Mouse (Mus musculus) hindbrain, embryonic 16.5 days (tissue): ENCODE results near the gene Rab11fip4. TPM values are rescaled to one million over a fixed set of nuclear protein-coding genes. Genes with fewer than 3 reads are reported as not detected.

Source experiments
- ATAC-seq: fragments of 200-750 bp; cut with Nextera tagmentation; 2 replicates; pipeline ENCODE4 v1.8.0; 2017; ENCODE audit warnings: moderate TSS enrichment, moderate library complexity
- H3K27ac ChIP-seq: fragments of 300-500 bp; sonication (generic); 2 replicates; pipeline ENCODE4 v1.5.1; 2014; ENCODE audit warnings: low read depth, mild to moderate bottlenecking, control low read depth, low read length, moderate library complexity
- H3K27me3 ChIP-seq: fragments of 300-500 bp; sonication (generic); replicated peaks from 2 replicates; pipeline ENCODE4 v1.6.1; 2014; ENCODE audit warnings: low read length; ENCODE audit not compliant: control insufficient read depth, insufficient read depth
- H3K36me3 ChIP-seq: fragments of 300-500 bp; sonication (generic); 2 replicates; pipeline ENCODE4 v1.6.1; 2014; ENCODE audit warnings: mild to moderate bottlenecking, low read length, moderate library complexity, mixed read lengths; ENCODE audit not compliant: control insufficient read depth, insufficient read depth
- H3K4me1 ChIP-seq: fragments of 300-500 bp; sonication (generic); 2 replicates; pipeline ENCODE4 v1.6.1; 2014; ENCODE audit warnings: low read depth, low read length; ENCODE audit not compliant: control insufficient read depth, insufficient read depth
- H3K4me2 ChIP-seq: fragments of 300-500 bp; sonication (generic); 2 replicates; pipeline ENCODE4 v1.6.1; 2014; ENCODE audit warnings: mild to moderate bottlenecking, low read length, control low read depth, moderate library complexity
- H3K4me3 ChIP-seq: fragments of 300-500 bp; sonication (generic); 2 replicates; pipeline ENCODE4 v1.5.1; 2014; ENCODE audit warnings: mild to moderate bottlenecking, low read length, control low read depth, moderate library complexity
- H3K9ac ChIP-seq: fragments of 300-500 bp; sonication (generic); 2 replicates; pipeline ENCODE4 v1.6.1; 2014; ENCODE audit warnings: low read depth, mild to moderate bottlenecking, control low read depth, low read length, moderate library complexity
- H3K9me3 ChIP-seq: fragments of 300-500 bp; sonication (generic); 2 replicates; pipeline ENCODE4 v1.6.1; 2014; ENCODE audit warnings: mild to moderate bottlenecking, low read length, moderate library complexity; ENCODE audit not compliant: control insufficient read depth
- WGBS: fragments of 180-500 bp; shearing (Covaris S2); extraction: QIAGEN DNeasy Blood & Tissue Kit; methylation state at CpG from one replicate; pipeline ENCODE4 v1.1.7; 2014; 5-methylcytosine and 5-hydroxymethylcytosine counted together
- polyA plus RNA-seq: library from polyadenylated mRNA; unstranded; fragments of >200 nt; fragmentation: Nextera tagmentation; extraction: Ambion mirVana; gene quantifications from 2 replicates; pipeline ENCODE4 v1.2.1, GENCODE M21; 2015

The Rab11fip4 gene
- polyA plus RNA-seq, 1 experiment from 2014 or later = 20.0 TPM

DNA sequence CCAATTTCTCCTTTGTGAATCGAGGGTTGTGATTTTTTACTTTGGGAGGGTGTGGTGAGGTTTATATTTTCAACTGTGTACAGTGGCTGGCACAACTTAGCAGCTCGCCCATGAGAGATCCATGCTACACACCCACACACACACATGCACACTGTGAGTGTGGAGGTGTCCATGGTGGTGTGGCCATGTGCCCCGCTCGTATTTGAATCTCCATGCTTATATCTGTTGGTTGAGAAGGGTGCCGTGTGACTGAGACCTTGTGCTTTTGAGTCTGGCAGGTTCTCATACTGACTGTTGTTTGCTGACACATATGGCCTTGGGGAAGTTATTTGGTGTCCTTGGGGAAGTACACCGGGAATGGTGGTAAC lies 123.7 kb downstream of the Rab11fip4 start:
- Histone ChIP-seq H3K4me2 (no peak overlapping the region), H3K4me3 (no peak overlapping the region), H3K27me3 (peaks cover 17% of the 10 kb centered on the region), H3K27ac (no peak overlapping the region), H3K4me1 (peaks cover 11% of the 10 kb centered on the region), H3K36me3 (no peaks in the 10 kb centered on the region), H3K9me3 (no peaks in the 10 kb centered on the region), H3K9ac (no peak overlapping the region)
- WGBS = 92% methylated on average over 6 of the region's 6 CpGs
- ATAC-seq = no peak

DNA sequence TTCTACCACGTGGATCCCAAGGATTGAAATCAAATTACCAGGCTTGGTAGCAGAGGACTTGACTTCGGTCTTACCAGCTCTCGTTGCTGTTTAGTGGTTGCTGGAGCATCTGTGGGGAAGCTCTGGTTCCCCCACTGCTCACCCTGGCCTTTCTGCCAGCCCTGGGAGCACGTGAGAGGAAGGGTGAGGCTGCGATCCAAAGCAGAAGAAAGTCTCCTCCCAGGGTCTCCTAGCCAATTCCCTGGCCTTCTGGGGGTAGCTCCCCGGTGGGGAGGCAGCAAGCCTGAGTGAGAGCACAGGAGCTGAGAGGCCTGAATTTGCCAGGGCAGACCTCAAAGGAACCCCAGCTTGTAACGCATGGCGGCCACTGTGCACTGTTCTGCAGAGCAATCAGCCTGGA lies 124.3 kb downstream of the Rab11fip4 start:
- no peak overlapping the region for H3K4me2 ChIP-seq
- H3K27me3 ChIP-seq = peaks cover 14% of the 10 kb centered on the region
- WGBS = 79% methylated on average over 8 of the region's 8 CpGs
- peaks cover 11% of the 10 kb centered on the region for H3K4me1 ChIP-seq
- no peak for ATAC-seq
- H3K4me3 ChIP-seq = no peak overlapping the region
- H3K36me3 ChIP-seq = no peaks in the 10 kb centered on the region
- no peak overlapping the region for H3K27ac ChIP-seq
- no peaks in the 10 kb centered on the region for H3K9me3 ChIP-seq
- no peak overlapping the region for H3K9ac ChIP-seq

DNA sequence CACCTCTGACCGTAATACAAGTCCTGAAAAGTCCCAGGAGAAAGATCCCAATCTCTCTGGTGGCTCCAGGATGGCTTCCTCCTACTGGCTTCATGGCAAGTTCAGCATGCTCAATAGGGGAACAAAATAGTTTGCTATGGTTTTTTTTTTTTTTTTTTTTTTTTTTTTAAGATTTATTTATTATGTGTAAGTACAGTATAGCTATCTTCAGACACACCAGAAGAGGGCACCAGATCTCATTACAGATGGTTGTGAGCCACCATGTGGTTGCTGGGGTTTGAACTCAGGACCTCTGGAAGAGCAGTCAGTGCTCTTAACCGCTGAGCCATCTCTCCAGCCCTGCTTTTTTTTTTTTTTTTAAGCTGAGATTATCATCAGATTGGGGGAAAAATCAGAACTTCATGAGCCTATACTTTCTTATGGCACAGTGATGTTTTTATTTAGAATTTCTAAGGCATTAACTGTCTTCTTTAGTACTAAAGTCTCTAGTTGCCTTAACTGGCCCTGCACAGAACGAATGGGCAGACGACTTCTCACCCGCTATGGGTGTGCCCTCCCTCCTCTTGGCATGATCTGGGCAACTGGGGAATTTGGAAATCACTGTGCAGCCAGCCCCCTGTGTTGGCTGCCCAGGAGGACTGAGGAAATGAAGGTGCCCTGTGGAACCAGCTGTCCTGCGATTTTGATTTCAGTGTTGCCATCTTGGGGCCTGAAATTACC lies 124.9 kb downstream of the Rab11fip4 start:
- Histone ChIP-seq H3K4me2 (no peak overlapping the region), H3K9me3 (no peaks in the 10 kb centered on the region), H3K27ac (no peak overlapping the region), H3K36me3 (no peaks in the 10 kb centered on the region), H3K27me3 (peaks cover 14% of the 10 kb centered on the region), H3K9ac (no peak overlapping the region), H3K4me3 (no peak overlapping the region), H3K4me1 (peaks cover 14% of the 10 kb centered on the region)
- 89% methylated on average over 6 of the region's 6 CpGs for WGBS
- ATAC-seq = no peak

DNA sequence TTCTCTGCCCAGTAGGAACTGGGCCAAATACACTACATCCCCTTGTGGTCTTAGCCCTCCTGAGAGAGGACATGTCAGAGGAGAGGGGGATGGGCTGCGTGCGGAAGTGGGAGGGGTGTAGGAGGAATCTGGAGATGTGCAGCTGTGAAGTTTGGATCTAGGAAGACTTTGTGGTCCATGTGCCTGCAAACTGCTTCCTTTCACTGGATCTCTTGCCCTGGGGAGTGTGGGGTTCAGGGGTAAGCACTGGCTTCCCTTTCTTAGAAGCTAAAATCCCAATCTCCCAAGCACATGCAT lies 125.4 kb downstream of the Rab11fip4 start:
- Histone ChIP-seq H3K36me3 (no peaks in the 10 kb centered on the region), H3K9ac (no peak overlapping the region), H3K27me3 (peaks cover 14% of the 10 kb centered on the region), H3K4me3 (no peak overlapping the region), H3K4me1 (peaks cover 11% of the 10 kb centered on the region), H3K27ac (no peak overlapping the region), H3K4me2 (no peak overlapping the region), H3K9me3 (no peaks in the 10 kb centered on the region)
- ATAC-seq = no peak
- WGBS = 80% methylated on average over 2 of the region's 2 CpGs

DNA sequence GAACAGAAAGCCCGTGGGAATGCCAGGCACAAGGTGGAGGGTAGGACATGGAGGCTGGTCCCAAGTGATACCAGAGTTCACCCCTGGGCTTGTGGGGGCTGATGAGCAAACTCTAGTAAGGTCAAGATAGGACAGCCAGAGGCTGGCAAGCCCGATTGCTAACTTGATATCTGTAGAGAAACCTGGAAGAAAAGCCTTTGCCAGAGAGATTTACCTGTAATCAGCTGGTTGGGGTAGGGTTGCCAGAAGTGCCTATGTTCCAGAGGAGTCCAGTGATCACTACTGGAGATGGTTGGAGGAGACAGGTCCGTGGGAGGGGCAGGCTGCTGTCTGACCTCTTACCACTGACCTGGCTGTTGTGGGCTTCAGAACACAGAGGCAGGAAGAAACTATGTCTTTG lies 126.3 kb downstream of the Rab11fip4 start:
- H3K4me1 ChIP-seq = peaks cover 4% of the 10 kb centered on the region; the same call in 1 of the 2 replicates
- no peaks in the 10 kb centered on the region for H3K36me3 ChIP-seq
- no peak overlapping the region for H3K9ac ChIP-seq
- no peaks in the 10 kb centered on the region for H3K9me3 ChIP-seq
- no peak overlapping the region for H3K4me2 ChIP-seq
- WGBS = 72% methylated on average over 3 of the region's 3 CpGs
- no peak for ATAC-seq
- H3K4me3 ChIP-seq = no peak overlapping the region
- H3K27ac ChIP-seq = no peak overlapping the region
- H3K27me3 ChIP-seq = peaks cover 11% of the 10 kb centered on the region

DNA sequence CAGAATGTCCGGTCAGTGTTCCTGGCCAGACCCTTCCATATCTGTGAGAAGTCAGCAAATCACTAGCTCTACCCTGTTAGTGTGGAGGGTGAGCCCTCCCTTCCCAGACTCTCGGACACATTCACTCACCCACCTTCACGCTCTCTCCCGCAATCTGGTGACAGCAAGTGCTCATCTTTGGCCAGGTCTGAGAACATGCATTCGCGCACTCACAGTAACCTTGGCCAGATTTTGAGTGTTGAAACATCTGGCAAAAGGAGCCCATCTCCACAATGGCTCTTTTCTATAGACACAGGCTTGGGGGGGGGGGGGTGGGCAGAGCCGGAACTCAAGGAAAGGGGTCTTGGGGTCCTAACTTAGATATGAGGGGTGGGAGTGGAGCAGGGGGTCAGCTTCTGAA lies 126.8 kb downstream of the Rab11fip4 start:
- Histone ChIP-seq H3K4me2 (no peak overlapping the region), H3K9ac (no peak overlapping the region), H3K27me3 (peaks cover 6% of the 10 kb centered on the region), H3K36me3 (no peaks in the 10 kb centered on the region), H3K9me3 (no peaks in the 10 kb centered on the region), H3K27ac (no peak overlapping the region), H3K4me3 (no peak overlapping the region), H3K4me1 (peaks cover 4% of the 10 kb centered on the region; the same call in 1 of the 2 replicates)
- 79% methylated on average over 7 of the region's 7 CpGs for WGBS
- ATAC-seq = no peak

DNA sequence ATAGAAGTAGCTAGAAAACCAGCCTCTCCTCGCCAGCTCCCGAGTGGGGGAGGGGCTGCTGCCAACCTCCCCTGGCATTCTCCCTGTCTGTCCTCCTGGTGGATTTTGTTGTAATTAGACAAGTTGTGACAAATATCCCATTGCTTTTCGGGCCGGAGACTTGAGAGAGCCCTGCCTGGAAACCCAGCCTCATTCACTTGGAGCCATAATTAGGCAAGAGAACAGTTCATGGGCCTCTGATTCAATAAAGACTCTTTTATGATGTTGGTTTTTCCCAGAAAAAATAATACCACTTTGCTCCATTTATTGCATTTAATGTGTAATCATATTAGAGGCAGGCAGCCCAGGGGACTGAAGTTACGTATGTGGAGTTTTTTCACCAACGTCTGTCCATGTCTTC lies 127.2 kb downstream of the Rab11fip4 start:
- Histone ChIP-seq H3K27ac (no peak overlapping the region), H3K4me2 (no peak overlapping the region), H3K27me3 (peaks cover 4% of the 10 kb centered on the region), H3K36me3 (no peaks in the 10 kb centered on the region), H3K9ac (no peak overlapping the region), H3K4me1 (peaks cover 4% of the 10 kb centered on the region; the same call in 1 of the 2 replicates), H3K4me3 (no peak overlapping the region), H3K9me3 (no peaks in the 10 kb centered on the region)
- ATAC-seq = no peak
- 58% methylated on average over 6 of the region's 6 CpGs for WGBS

DNA sequence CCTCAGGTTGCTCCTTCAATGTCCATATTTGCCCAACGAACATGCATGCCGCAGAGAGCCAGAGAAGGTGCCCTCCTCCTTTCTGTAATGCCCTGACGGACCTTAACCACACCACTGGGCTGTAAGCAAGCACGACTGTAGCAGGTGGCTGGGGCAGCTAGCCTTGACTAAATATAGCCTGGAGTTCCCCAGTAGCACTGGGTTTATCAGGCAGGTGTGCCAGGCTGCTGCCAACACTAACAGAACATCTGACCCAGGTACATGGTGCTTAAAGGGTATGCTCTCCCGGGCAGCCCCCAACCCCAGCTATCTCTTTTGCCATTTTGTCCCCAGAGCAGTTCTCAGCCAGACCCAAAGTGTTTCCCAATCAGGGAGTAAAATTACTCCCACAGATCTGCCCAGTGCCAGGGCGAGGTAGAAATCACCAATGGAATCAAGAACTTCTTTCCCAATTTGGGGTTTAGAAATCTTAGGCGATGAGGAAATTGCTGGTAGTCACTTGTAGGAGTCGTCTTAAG lies 127.9 kb downstream of the Rab11fip4 start:
- no peak overlapping the region for H3K27ac ChIP-seq
- H3K4me1 ChIP-seq = peaks cover 4% of the 10 kb centered on the region; the same call in 1 of the 2 replicates
- H3K27me3 ChIP-seq = no peaks in the 10 kb centered on the region
- no peaks in the 10 kb centered on the region for H3K36me3 ChIP-seq
- no peaks in the 10 kb centered on the region for H3K9me3 ChIP-seq
- no peak for ATAC-seq
- H3K9ac ChIP-seq = no peak overlapping the region
- no peak overlapping the region for H3K4me2 ChIP-seq
- H3K4me3 ChIP-seq = no peak overlapping the region
- WGBS = 83% methylated on average over 8 of the region's 8 CpGs

DNA sequence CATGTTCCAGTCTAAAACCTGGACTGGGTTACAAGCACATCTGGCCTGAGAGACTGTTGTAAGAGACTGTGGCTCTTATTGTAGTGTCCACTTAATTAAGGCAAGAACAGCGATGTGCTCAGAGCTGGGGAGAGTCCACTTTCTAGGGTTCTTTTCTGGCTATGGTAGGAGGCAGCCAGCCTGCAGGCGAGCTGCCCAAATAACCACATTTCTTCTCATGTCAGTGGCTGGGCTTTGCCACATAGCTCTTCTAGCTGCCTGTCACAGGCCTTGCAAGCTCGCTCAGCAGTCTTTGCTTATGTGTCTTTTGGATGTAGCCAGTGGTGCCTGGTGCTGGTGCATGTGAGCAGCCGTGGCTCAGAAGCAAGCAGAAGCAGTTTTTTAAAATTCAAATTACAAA lies 129.7 kb downstream of the Rab11fip4 start:
- Histone ChIP-seq H3K27ac (no peak overlapping the region), H3K9ac (no peak overlapping the region), H3K36me3 (no peaks in the 10 kb centered on the region), H3K27me3 (no peaks in the 10 kb centered on the region), H3K9me3 (no peaks in the 10 kb centered on the region), H3K4me3 (no peak overlapping the region), H3K4me2 (no peak overlapping the region), H3K4me1 (peaks cover 4% of the 10 kb centered on the region; the same call in 1 of the 2 replicates)
- WGBS = 50% methylated on average over 4 of the region's 4 CpGs
- ATAC-seq = no peak
